ENCODE assay signal across 26 mouse cellular contexts in the genomic region with DNA sequence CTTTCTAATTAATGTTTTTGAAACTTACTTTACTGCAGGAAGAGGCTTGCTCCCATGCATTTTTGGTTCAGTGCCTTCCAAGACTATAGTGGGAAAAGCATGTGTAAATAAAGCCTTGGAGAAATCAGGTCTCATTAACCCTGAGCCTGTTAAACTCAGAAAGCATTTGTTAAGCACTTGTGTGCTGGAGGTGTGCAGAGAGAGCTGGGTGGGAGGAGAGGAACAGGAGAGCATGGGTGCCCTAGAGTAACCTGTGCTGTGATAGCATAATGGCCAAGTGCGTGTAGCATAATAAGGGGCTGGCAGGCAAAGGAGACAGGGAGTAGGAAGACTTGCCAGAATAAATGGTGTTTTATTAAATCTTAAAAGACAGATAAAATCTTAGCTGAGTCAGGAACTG.
A peak's percentile ranks its signal among the peaks of the same experiment; 100 is the strongest.
DNase-seq lines count a peak whose midpoint lies in the region; ATAC-seq and TF ChIP-seq lines count a peak whose summit lies in the region.
"Had no signal": no experiment of that assay in that cellular context is flagged by ENCODE, and none has a peak within 500 bp of the region (broad histone marks: within the 10 kb centered on the region; RNA-seq: fewer than 3 reads in every experiment).

No protein-coding gene starts in this region.

- H3K4me2 ChIP-seq in kidney, embryonic 14.5 days (replicated peaks; ENCODE audit: low read depth, low read length) = no peak overlapping the region
- H3K4me2 ChIP-seq in kidney, postnatal 0 days (ENCODE audit: low read length) = no peak overlapping the region
- H3K4me2 ChIP-seq in lung, embryonic 16.5 days (ENCODE audit: low read depth, low read length) = no peak overlapping the region
- no peak overlapping the region for H3K4me2 ChIP-seq in embryonic facial prominence, embryonic 14.5 days (ENCODE audit: low read depth, low read length)
- no peak overlapping the region for H3K4me2 ChIP-seq in midbrain, postnatal 0 days (ENCODE audit: low read depth, low read length, poor library complexity, severe bottlenecking)
- H3K4me2 ChIP-seq: forebrain, embryonic 13.5 days; heart, embryonic 11.5 days; hindbrain, embryonic 13.5 days had no signal

- peaks cover 9% of the 10 kb centered on the region; the same call in 1 of the 2 replicates for H3K4me1 ChIP-seq in kidney, embryonic 14.5 days (ENCODE audit: control insufficient read depth, insufficient read depth, low read length)
- peaks cover 5% of the 10 kb centered on the region; the same call in 1 of the 2 replicates for H3K4me1 ChIP-seq in kidney, postnatal 0 days (replicated peaks; ENCODE audit: insufficient read depth, low read length)
- H3K4me1 ChIP-seq in lung, embryonic 16.5 days (replicated peaks; ENCODE audit: control insufficient read depth, insufficient read depth, low read length) = peaks cover 8% of the 10 kb centered on the region
- no peaks in the 10 kb centered on the region for H3K4me1 ChIP-seq in embryonic facial prominence, embryonic 14.5 days (ENCODE audit: control insufficient read depth, insufficient read depth, low read length)
- H3K4me1 ChIP-seq in midbrain, postnatal 0 days (ENCODE audit: insufficient read depth, low read length) = no peaks in the 10 kb centered on the region
- H3K4me1 ChIP-seq: hindbrain, embryonic 10.5 days had no signal

- H3K36me3 ChIP-seq in kidney, embryonic 14.5 days (ENCODE audit: control insufficient read depth, insufficient read depth, low read length) = no peaks in the 10 kb centered on the region
- no peaks in the 10 kb centered on the region for H3K36me3 ChIP-seq in kidney, postnatal 0 days (ENCODE audit: insufficient read depth, low read length)
- H3K36me3 ChIP-seq in lung, embryonic 16.5 days (ENCODE audit: control insufficient read depth, insufficient read depth, low read length) = no peaks in the 10 kb centered on the region
- no peaks in the 10 kb centered on the region for H3K36me3 ChIP-seq in embryonic facial prominence, embryonic 14.5 days (ENCODE audit: control insufficient read depth, insufficient read depth, low read length)
- H3K36me3 ChIP-seq in midbrain, postnatal 0 days (ENCODE audit: insufficient read depth, low read length) = no peaks in the 10 kb centered on the region
- H3K36me3 ChIP-seq: hindbrain, embryonic 10.5 days; hindbrain, embryonic 13.5 days had no signal

- no peak for DNase-seq in kidney, adult 18-20 months
- peak; percentile 38 for DNase-seq in kidney, postnatal 0 days (ENCODE audit: low spot score)
- DNase-seq in kidney, adult 9 months = no peak
- DNase-seq in lung, postnatal 25 days (ENCODE audit: low spot score) = no peak
- peak; percentile 8 for DNase-seq in embryonic facial prominence, embryonic 14.5 days (ENCODE audit: low spot score)
- no peak for DNase-seq in midbrain, postnatal 0 days (ENCODE audit: low spot score)
- DNase-seq: adrenal gland, adult 2 months; adrenal gland, postnatal 14 days; cerebellum, adult 11-12 months; cerebellum, adult 8-10 months; cerebellum, postnatal 10 days; cerebellum, postnatal 36 days; embryo, embryonic 11 days; gastrocnemius, postnatal 10 days; gastrocnemius, postnatal 36 days; heart, postnatal 36 days had no signal

- 23% methylated on average over 1 of the region's 1 CpGs for WGBS in kidney, embryonic 14.5 days
- 13% methylated on average over 1 of the region's 1 CpGs for WGBS in kidney, postnatal 0 days
- WGBS in lung, embryonic 16.5 days = 41% methylated on average over 1 of the region's 1 CpGs
- WGBS in embryonic facial prominence, embryonic 14.5 days = 40% methylated on average over 1 of the region's 1 CpGs
- WGBS in midbrain, postnatal 0 days = 67% methylated on average over 1 of the region's 1 CpGs

- no peak for TF ChIP-seq CTCF in kidney, postnatal 0 days (IDR thresholded peaks at IDR 0.05; ENCODE audit: low read depth)
- no peak for TF ChIP-seq CTCF in midbrain, postnatal 0 days (IDR thresholded peaks at IDR 0.05)

- H3K4me3 ChIP-seq in kidney, embryonic 14.5 days (ENCODE audit: low read length) = no peak overlapping the region
- no peak overlapping the region for H3K4me3 ChIP-seq in kidney, postnatal 0 days (replicated peaks; ENCODE audit: low read depth, low read length)
- no peak overlapping the region for H3K4me3 ChIP-seq in lung, embryonic 16.5 days (ENCODE audit: low read length)
- H3K4me3 ChIP-seq in embryonic facial prominence, embryonic 14.5 days (ENCODE audit: low read depth, low read length) = no peak overlapping the region
- H3K4me3 ChIP-seq in midbrain, postnatal 0 days (ENCODE audit: low read depth, low read length) = no peak overlapping the region
- H3K4me3 ChIP-seq: erythroblast, embryonic 14.5 days; forebrain, embryonic 13.5 days; hindbrain, embryonic 10.5 days; hindbrain, embryonic 13.5 days had no signal

- no peaks in the 10 kb centered on the region for H3K27me3 ChIP-seq in kidney, embryonic 14.5 days (ENCODE audit: control insufficient read depth, insufficient read depth, low read length)
- no peaks in the 10 kb centered on the region for H3K27me3 ChIP-seq in kidney, postnatal 0 days (ENCODE audit: insufficient read depth, low read length)
- H3K27me3 ChIP-seq in lung, embryonic 16.5 days (ENCODE audit: control insufficient read depth, insufficient read depth, low read depth, low read length) = no peaks in the 10 kb centered on the region
- H3K27me3 ChIP-seq in embryonic facial prominence, embryonic 14.5 days (replicated peaks; ENCODE audit: control insufficient read depth, insufficient read depth, low read length) = no peaks in the 10 kb centered on the region
- H3K27me3 ChIP-seq in midbrain, postnatal 0 days (ENCODE audit: insufficient read depth, low read length) = no peaks in the 10 kb centered on the region
- H3K27me3 ChIP-seq: forebrain, embryonic 13.5 days; hindbrain, embryonic 13.5 days had no signal

- no peaks in the 10 kb centered on the region for H3K9me3 ChIP-seq in kidney, embryonic 14.5 days (ENCODE audit: control insufficient read depth, low read length)
- no peaks in the 10 kb centered on the region for H3K9me3 ChIP-seq in kidney, postnatal 0 days (replicated peaks; ENCODE audit: low read length)
- H3K9me3 ChIP-seq in lung, embryonic 16.5 days (ENCODE audit: control insufficient read depth, low read length) = no peaks in the 10 kb centered on the region
- H3K9me3 ChIP-seq in embryonic facial prominence, embryonic 14.5 days (ENCODE audit: control insufficient read depth, low read length) = no peaks in the 10 kb centered on the region
- H3K9me3 ChIP-seq in midbrain, postnatal 0 days (ENCODE audit: low read length) = no peaks in the 10 kb centered on the region
- H3K9me3 ChIP-seq: hindbrain, embryonic 10.5 days; hindbrain, embryonic 13.5 days had no signal

- peak overlapping the region; percentile 17; the same call in 1 of the 2 replicates for H3K27ac ChIP-seq in kidney, embryonic 14.5 days (ENCODE audit: low read depth, low read length)
- peak overlapping the region; percentile 38; the same call in 1 of the 2 replicates for H3K27ac ChIP-seq in kidney, postnatal 0 days
- H3K27ac ChIP-seq in lung, embryonic 16.5 days (ENCODE audit: low read length) = peak overlapping the region; percentile 11; the same call in 1 of the 2 replicates
- H3K27ac ChIP-seq in embryonic facial prominence, embryonic 14.5 days (replicated peaks; ENCODE audit: low read depth, low read length) = no peak overlapping the region
- no peak overlapping the region for H3K27ac ChIP-seq in midbrain, postnatal 0 days (ENCODE audit: low read depth, low read length)
- H3K27ac ChIP-seq: forebrain, embryonic 13.5 days; hindbrain, embryonic 10.5 days; hindbrain, embryonic 13.5 days had no signal

- H3K9ac ChIP-seq in kidney, embryonic 14.5 days (ENCODE audit: low read depth, low read length) = no peak overlapping the region
- H3K9ac ChIP-seq in kidney, postnatal 0 days (ENCODE audit: low read depth, low read length) = no peak overlapping the region
- H3K9ac ChIP-seq in lung, embryonic 16.5 days (ENCODE audit: low read length) = no peak overlapping the region
- no peak overlapping the region for H3K9ac ChIP-seq in embryonic facial prominence, embryonic 14.5 days (ENCODE audit: low read depth, low read length)
- H3K9ac ChIP-seq in midbrain, postnatal 0 days (replicated peaks; ENCODE audit: low read length, poor library complexity, severe bottlenecking) = no peak overlapping the region
- H3K9ac ChIP-seq: forebrain, embryonic 13.5 days; hindbrain, embryonic 13.5 days had no signal

- ATAC-seq in kidney, embryonic 14.5 days (ENCODE audit: low FRiP score, low TSS enrichment) = 0 out of 2 replicates have a peak, but pooled peaks have one; percentile 39
- ATAC-seq in kidney, postnatal 0 days (replicated peaks; ENCODE audit: low FRiP score, low read depth) = no peak
- peak; percentile 44; the same call in 1 of the 2 replicates for ATAC-seq in lung, embryonic 16.5 days (ENCODE audit: low read depth)
- ATAC-seq in embryonic facial prominence, embryonic 14.5 days (ENCODE audit: low read depth) = no peak
- no peak for ATAC-seq in midbrain, postnatal 0 days (ENCODE audit: low FRiP score)
- ATAC-seq: CD4-positive, CD25-positive, alpha-beta regulatory T cell, adult 4 months; forebrain, embryonic 13.5 days; forebrain, embryonic 16.5 days; hindbrain, embryonic 16.5 days had no signal

Comparison
In these comparisons a context has a peak if more than half of its experiments do, and no peak if none do; other contexts are left out.
1. ATAC-seq: peak in kidney, embryonic 14.5 days (single experiment) and lung, embryonic 16.5 days (single experiment); none in kidney, postnatal 0 days (single experiment), embryonic facial prominence, embryonic 14.5 days (single experiment) and midbrain, postnatal 0 days (single experiment).
2. DNase-seq: peak in kidney, postnatal 0 days (single experiment) and embryonic facial prominence, embryonic 14.5 days (single experiment); none in kidney, adult 18-20 months (single experiment), kidney, adult 9 months (single experiment), lung, postnatal 25 days (single experiment) and midbrain, postnatal 0 days (single experiment).
3. H3K27ac ChIP-seq: peak in kidney, embryonic 14.5 days (single experiment), kidney, postnatal 0 days (single experiment) and lung, embryonic 16.5 days (single experiment); none in embryonic facial prominence, embryonic 14.5 days (single experiment) and midbrain, postnatal 0 days (single experiment).